Mouse (Mus musculus) cerebellum, adult 11 months (tissue): ENCODE measurements at regions not wholly inside any gene's neighbourhood (a gene's known extent, or its start where the extent isn't known, plus 50 kb on each side); places are given as distances from the start of the nearest gene placed in this dataset.

Source experiments
- DNase-seq: peaks from one replicate; pipeline ENCODE4 v3.0.0; 2022

DNA sequence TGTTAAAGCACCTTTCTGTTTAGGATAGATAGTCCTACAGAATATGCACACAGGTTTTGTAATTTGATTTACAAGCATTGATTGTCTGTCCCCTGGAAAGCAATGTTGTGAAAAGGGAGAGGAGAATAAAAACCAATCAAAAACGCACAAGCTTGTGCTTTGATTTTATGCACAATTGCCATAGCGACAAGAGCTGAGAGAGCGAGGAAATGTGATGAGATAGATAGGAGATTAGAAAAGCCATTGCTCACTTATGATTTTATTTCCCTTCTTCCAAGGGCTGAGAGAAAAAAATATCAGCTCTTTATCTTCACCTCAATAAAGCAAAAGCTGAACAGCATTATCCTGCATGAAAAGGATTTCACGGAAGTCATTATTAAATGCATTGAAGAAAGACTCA is 133.0 kb upstream of the Nrxn1 start:
- no peak for DNase-seq

DNA sequence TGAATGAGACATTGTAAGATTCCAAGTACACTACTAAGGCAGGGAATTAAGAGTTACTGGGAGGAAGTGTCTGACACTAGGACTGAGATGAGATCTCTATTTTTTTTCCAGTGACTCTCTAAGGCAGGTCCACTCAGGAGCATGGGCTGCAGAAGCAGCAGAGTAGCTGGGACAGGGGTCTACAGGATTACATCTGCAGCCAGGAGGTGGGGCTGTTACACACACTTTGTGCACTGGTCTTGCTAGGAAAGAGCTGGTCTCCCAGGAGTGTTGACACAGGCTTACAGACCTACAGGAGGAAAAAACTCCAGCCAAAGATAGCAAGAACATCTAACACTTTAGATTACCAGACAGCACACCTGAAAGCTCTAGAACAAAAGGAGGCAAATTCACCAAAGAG is 123.6 kb upstream of the Nrxn1 start:
- DNase-seq: no peak

DNA sequence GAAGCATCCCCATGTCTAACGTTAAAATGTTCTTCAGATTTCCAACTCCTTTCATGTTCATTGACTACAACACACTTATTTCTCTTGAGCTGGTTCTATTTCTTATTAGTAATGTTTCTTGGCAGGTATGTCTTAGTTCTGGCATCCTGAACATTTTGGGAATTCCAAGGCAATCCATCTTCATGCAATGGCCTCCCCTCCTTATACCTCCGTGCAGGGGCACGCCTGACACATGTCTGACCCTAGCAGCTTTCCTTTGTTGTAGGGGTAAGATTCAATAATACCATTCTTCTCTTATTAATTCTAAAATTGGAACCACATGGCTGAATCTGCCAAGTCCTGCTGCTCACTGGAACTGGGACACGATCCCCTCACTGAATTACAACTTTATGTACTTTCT is 89.7 kb upstream of the Nrxn1 start:
- no peak for DNase-seq

DNA sequence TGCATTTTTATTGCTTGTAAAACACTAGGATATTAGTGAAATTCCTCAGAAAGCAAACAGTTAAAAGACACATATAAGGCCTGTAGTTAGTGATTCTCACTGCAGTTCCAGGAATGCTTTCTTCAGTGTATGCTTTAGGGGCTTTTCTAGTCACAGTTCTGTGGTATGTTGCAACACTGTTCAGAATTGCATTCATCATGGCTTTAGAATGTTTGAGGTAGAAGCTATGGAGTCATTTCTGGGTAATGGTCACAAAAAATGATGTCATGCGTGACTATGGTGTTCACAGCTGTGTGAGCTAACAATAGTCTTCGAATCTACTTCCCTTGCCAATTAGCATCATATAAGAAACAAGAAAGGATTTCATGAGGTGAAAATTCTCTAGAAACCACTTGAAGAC is 69.0 kb upstream of the Nrxn1 start:
- DNase-seq: no peak
